Mouse (Mus musculus) adrenal gland, adult 18-20 months (tissue): Measurements from ENCODE around the gene Mlxip. TPM values are rescaled to one million over a fixed set of nuclear protein-coding genes. Genes with fewer than 3 reads are reported as not detected.

Experiments
- DNase-seq, 2 experiments: peaks; one replicate each; pipeline ENCODE4 v3.0.0; 2021 to 2022; ENCODE audit warnings: low spot score in 2 of 2
- total RNA-seq, 2 experiments: library from RNA; stranded (reverse); gene quantifications; 1 replicate in 1 of 2; 2 replicates in 1 of 2; pipeline ENCODE4 v1.2.3; 2021

The Mlxip gene
- total RNA-seq, 2 experiments from 2014 or later, result 18.5 to 26.8 TPM

- DNase-seq, result peak; percentile 49 to 62
Measured at GRCm38 (mm10) chr5:123431524-123432304, 37.1 kb downstream of the Mlxip start.

- DNase-seq, result no peak
Measured at GRCm38 (mm10) chr5:123432305-123432874, 37.8 kb downstream of the Mlxip start.

- no peak for DNase-seq
Measured at GRCm38 (mm10) chr5:123436071-123436779, 41.6 kb downstream of the Mlxip start.

GRCm38 (mm10) chr5:123436780-123437175, 42.2 kb downstream of the Mlxip start:
- peak; percentile 33 to 41 for DNase-seq

GRCm38 (mm10) chr5:123438381-123438780, 43.8 kb downstream of the Mlxip start:
- no peak for DNase-seq

- DNase-seq, result no peak
Measured at GRCm38 (mm10) chr5:123439312-123439711, 44.7 kb downstream of the Mlxip start.

- peak; percentile 24 to 43 for DNase-seq
Measured at GRCm38 (mm10) chr5:123439941-123440340, 45.3 kb downstream of the Mlxip start.

- no peak for DNase-seq
Measured at GRCm38 (mm10) chr5:123440664-123441063, 46.1 kb downstream of the Mlxip start.

GRCm38 (mm10) chr5:123442283-123442682, 47.7 kb downstream of the Mlxip start:
- no peak for DNase-seq

- DNase-seq, result peak; percentile 66 to 70
Measured at GRCm38 (mm10) chr5:123444069-123444468, 49.5 kb downstream of the Mlxip start.

GRCm38 (mm10) chr5:123444849-123445334, 50.3 kb downstream of the Mlxip start:
- no peak for DNase-seq

GRCm38 (mm10) chr5:123451886-123452285, 57.3 kb downstream of the Mlxip start:
- no peak for DNase-seq

- DNase-seq, result no peak
Measured at GRCm38 (mm10) chr5:123461420-123461819, 66.8 kb downstream of the Mlxip start.

GRCm38 (mm10) chr5:123464638-123465037, 70.0 kb downstream of the Mlxip start:
- no peak for DNase-seq

- DNase-seq, result no peak
Measured at GRCm38 (mm10) chr5:123470784-123471400, 76.3 kb downstream of the Mlxip start.

GRCm38 (mm10) chr5:123473817-123474216, 79.2 kb downstream of the Mlxip start:
- DNase-seq, result no peak

- no peak for DNase-seq
Measured at GRCm38 (mm10) chr5:123487659-123488395, 93.2 kb downstream of the Mlxip start.

- DNase-seq, result no peak
Measured at GRCm38 (mm10) chr5:123489112-123489785, 94.7 kb downstream of the Mlxip start, which contains the start of the genes Lrrc43 and Il31. Gene Lrrc43 (plus strand): TSS chr5:123489305. Gene Il31 (minus strand): TSS chr5:123489489.

- no peak for DNase-seq
Measured at GRCm38 (mm10) chr5:123489935-123490334, 95.3 kb downstream of the Mlxip start.

- peak in 1 of 2 experiments; percentile 23 for DNase-seq
Measured at GRCm38 (mm10) chr5:123499717-123500116, 105.1 kb downstream of the Mlxip start.
